Mouse (Mus musculus) limb, embryonic 12.5 days (tissue): ENCODE measurements around the gene Tyrp1. TPM values are rescaled to one million over a fixed set of nuclear protein-coding genes. Genes with fewer than 3 reads are reported as not detected.

Source experiments
- ATAC-seq: fragments of 200-750 bp; cut with Nextera tagmentation; 2 replicates; pipeline ENCODE4 v1.8.0; 2017; ENCODE audit warnings: low read depth, moderate TSS enrichment; ENCODE audit not compliant: insufficient number of reproducible peaks, insufficient read depth, low FRiP score, low TSS enrichment
- H3K27ac ChIP-seq: fragments of 300-500 bp; sonication (generic); 2 replicates; pipeline ENCODE4 v1.5.1; 2016; ENCODE audit warnings: mild to moderate bottlenecking, moderate library complexity
- H3K27me3 ChIP-seq: fragments of 300-500 bp; sonication (generic); 2 replicates; pipeline ENCODE4 v1.6.1; 2016; ENCODE audit warnings: mild to moderate bottlenecking, moderate library complexity
- H3K36me3 ChIP-seq: fragments of 300-500 bp; sonication (generic); 2 replicates; pipeline ENCODE4 v1.6.1; 2016; ENCODE audit warnings: mild to moderate bottlenecking, moderate library complexity
- H3K4me1 ChIP-seq: fragments of 300-500 bp; sonication (generic); replicated peaks from 2 replicates; pipeline ENCODE4 v1.6.1; 2016
- H3K4me2 ChIP-seq: fragments of 300-500 bp; sonication (generic); 2 replicates; pipeline ENCODE4 v1.6.1; 2016; ENCODE audit warnings: mild to moderate bottlenecking, moderate library complexity
- H3K4me3 ChIP-seq: fragments of 300-500 bp; sonication (generic); replicated peaks from 2 replicates; pipeline ENCODE4 v1.5.1; 2016; ENCODE audit warnings: mild to moderate bottlenecking
- H3K9ac ChIP-seq: fragments of 300-500 bp; sonication (generic); replicated peaks from 2 replicates; pipeline ENCODE4 v1.6.1; 2016; ENCODE audit warnings: mild to moderate bottlenecking, moderate library complexity
- H3K9me3 ChIP-seq: fragments of 300-500 bp; sonication (generic); 2 replicates; pipeline ENCODE4 v1.6.1; 2016; ENCODE audit warnings: mild to moderate bottlenecking, moderate library complexity
- WGBS: fragments of 180-500 bp; shearing (Covaris S2); methylation state at CpG from one replicate; pipeline ENCODE4 v1.1.7; 2016; 5-methylcytosine and 5-hydroxymethylcytosine counted together
- polyA plus RNA-seq: library from polyadenylated mRNA; unstranded; fragments of >200 nt; fragmentation: Nextera tagmentation; extraction: Ambion mirVana; gene quantifications from 2 replicates; pipeline ENCODE4 v1.2.1, GENCODE M21; 2016

Gene Tyrp1
- 0.15 and 0.33 TPM in 2 replicates for polyA plus RNA-seq

GRCm38 (mm10) chr4:80834050-80834449 lies at the start of gene Tyrp1:
Gene Tyrp1, plus strand, starts transcription at chr4:80834123.
- WGBS, result 52% methylated on average over 3 of the region's 3 CpGs
- no peak for ATAC-seq

GRCm38 (mm10) chr4:80788339-80788738 lies 45.6 kb upstream of the Tyrp1 start:
- H3K36me3 ChIP-seq, result no peaks in the 10 kb centered on the region
- ATAC-seq, result no peak
- no peak overlapping the region for H3K27ac ChIP-seq
- H3K4me3 ChIP-seq, result no peak overlapping the region
- no peak overlapping the region for H3K4me2 ChIP-seq
- no peak overlapping the region for H3K9ac ChIP-seq
- WGBS, result 93% methylated on average over 1 of the region's 1 CpGs
- H3K4me1 ChIP-seq, result no peaks in the 10 kb centered on the region
- no peaks in the 10 kb centered on the region for H3K9me3 ChIP-seq
- no peaks in the 10 kb centered on the region for H3K27me3 ChIP-seq

More at GRCm38 (mm10) chr4:80834050-80834449, at the start of gene Tyrp1:
- Histone ChIP-seq H3K4me3 (no peak within 1 kb of the TSS), H3K27me3 (no peaks in the 10 kb centered on the region), H3K4me2 (no peak within 1 kb of the TSS), H3K4me1 (no peaks in the 10 kb centered on the region), H3K9me3 (no peaks in the 10 kb centered on the region), H3K9ac (no peak within 1 kb of the TSS), H3K36me3 (no peaks in the 10 kb centered on the region), H3K27ac (no peak within 1 kb of the TSS)

GRCm38 (mm10) chr4:80819511-80819910 lies 14.4 kb upstream of the Tyrp1 start:
- Histone ChIP-seq H3K9me3 (no peaks in the 10 kb centered on the region), H3K27ac (no peak overlapping the region), H3K4me3 (no peak overlapping the region), H3K4me1 (no peaks in the 10 kb centered on the region), H3K4me2 (no peak overlapping the region), H3K36me3 (no peaks in the 10 kb centered on the region), H3K9ac (no peak overlapping the region), H3K27me3 (no peaks in the 10 kb centered on the region)
- ATAC-seq, result no peak

GRCm38 (mm10) chr4:80821945-80822344 lies 12.0 kb upstream of the Tyrp1 start:
- H3K4me2 ChIP-seq, result no peak overlapping the region
- H3K4me3 ChIP-seq, result no peak overlapping the region
- H3K9ac ChIP-seq, result no peak overlapping the region
- H3K4me1 ChIP-seq, result no peaks in the 10 kb centered on the region
- no peak overlapping the region for H3K27ac ChIP-seq
- H3K36me3 ChIP-seq, result no peaks in the 10 kb centered on the region
- ATAC-seq, result peak; percentile 56; the same call in 1 of the 2 replicates
- H3K9me3 ChIP-seq, result no peaks in the 10 kb centered on the region
- no peaks in the 10 kb centered on the region for H3K27me3 ChIP-seq
- 45% methylated on average over 3 of the region's 3 CpGs for WGBS

GRCm38 (mm10) chr4:80828232-80828631 lies 5.7 kb upstream of the Tyrp1 start:
- no peaks in the 10 kb centered on the region for H3K4me1 ChIP-seq
- no peak overlapping the region for H3K4me3 ChIP-seq
- no peak overlapping the region for H3K4me2 ChIP-seq
- peak; percentile 75; the same call in 1 of the 2 replicates for ATAC-seq
- H3K27ac ChIP-seq, result no peak overlapping the region
- no peak overlapping the region for H3K9ac ChIP-seq
- H3K36me3 ChIP-seq, result no peaks in the 10 kb centered on the region
- WGBS, result 24% methylated on average over 2 of the region's 2 CpGs
- no peaks in the 10 kb centered on the region for H3K9me3 ChIP-seq
- no peaks in the 10 kb centered on the region for H3K27me3 ChIP-seq

- Histone ChIP-seq H3K9ac (no peak overlapping the region), H3K27me3 (no peaks in the 10 kb centered on the region), H3K4me3 (no peak overlapping the region), H3K4me2 (no peak overlapping the region), H3K27ac (no peak overlapping the region), H3K4me1 (no peaks in the 10 kb centered on the region), H3K36me3 (no peaks in the 10 kb centered on the region), H3K9me3 (no peaks in the 10 kb centered on the region)
- no peak for ATAC-seq
- WGBS, result 79% methylated on average over 4 of the region's 4 CpGs
Observed at GRCm38 (mm10) chr4:80839317-80839716, 5.4 kb downstream of the Tyrp1 start.

- no peak for ATAC-seq
- WGBS, result 82% methylated on average over 1 of the region's 1 CpGs
Observed at GRCm38 (mm10) chr4:80841980-80842379, 8.1 kb downstream of the Tyrp1 start.

GRCm38 (mm10) chr4:80843752-80844151 lies 9.8 kb downstream of the Tyrp1 start:
- Histone ChIP-seq H3K27ac (no peak overlapping the region), H3K4me2 (no peak overlapping the region), H3K4me3 (no peak overlapping the region), H3K9me3 (no peaks in the 10 kb centered on the region), H3K4me1 (no peaks in the 10 kb centered on the region), H3K9ac (no peak overlapping the region), H3K27me3 (no peaks in the 10 kb centered on the region), H3K36me3 (no peaks in the 10 kb centered on the region)
- ATAC-seq, result no peak

More at GRCm38 (mm10) chr4:80841980-80842379, 8.1 kb downstream of the Tyrp1 start:
- Histone ChIP-seq H3K9ac (no peak overlapping the region), H3K27ac (no peak overlapping the region), H3K36me3 (no peaks in the 10 kb centered on the region), H3K4me1 (no peaks in the 10 kb centered on the region), H3K27me3 (no peaks in the 10 kb centered on the region), H3K4me2 (no peak overlapping the region), H3K9me3 (no peaks in the 10 kb centered on the region), H3K4me3 (no peak overlapping the region)

- Histone ChIP-seq H3K9ac (no peak overlapping the region), H3K27ac (no peak overlapping the region), H3K4me3 (no peak overlapping the region), H3K27me3 (no peaks in the 10 kb centered on the region), H3K4me2 (no peak overlapping the region), H3K36me3 (no peaks in the 10 kb centered on the region), H3K9me3 (no peaks in the 10 kb centered on the region), H3K4me1 (no peaks in the 10 kb centered on the region)
- no peak for ATAC-seq
- WGBS, result 80% methylated on average over 3 of the region's 3 CpGs
Observed at GRCm38 (mm10) chr4:80846052-80846451, 12.1 kb downstream of the Tyrp1 start.

- Histone ChIP-seq H3K36me3 (no peaks in the 10 kb centered on the region), H3K4me3 (no peak overlapping the region), H3K4me2 (no peak overlapping the region), H3K4me1 (no peaks in the 10 kb centered on the region), H3K9me3 (no peaks in the 10 kb centered on the region), H3K9ac (no peak overlapping the region), H3K27me3 (no peaks in the 10 kb centered on the region), H3K27ac (no peak overlapping the region)
- ATAC-seq, result no peak
- WGBS, result 82% methylated on average over 7 of the region's 7 CpGs
Observed at GRCm38 (mm10) chr4:80852590-80853425, 18.9 kb downstream of the Tyrp1 start.

- Histone ChIP-seq H3K4me1 (no peaks in the 10 kb centered on the region), H3K36me3 (no peaks in the 10 kb centered on the region), H3K27ac (no peak overlapping the region), H3K4me2 (no peak overlapping the region), H3K27me3 (no peaks in the 10 kb centered on the region), H3K9me3 (no peaks in the 10 kb centered on the region), H3K4me3 (no peak overlapping the region), H3K9ac (no peak overlapping the region)
- ATAC-seq, result no peak
- 79% methylated on average over 9 of the region's 9 CpGs for WGBS
Observed at GRCm38 (mm10) chr4:80855495-80855894, 21.6 kb downstream of the Tyrp1 start.

- ATAC-seq, result no peak
- 85% methylated on average over 9 of the region's 9 CpGs for WGBS
Observed at GRCm38 (mm10) chr4:80862962-80863361, 29.0 kb downstream of the Tyrp1 start.

More at GRCm38 (mm10) chr4:80862962-80863361, 29.0 kb downstream of the Tyrp1 start:
- Histone ChIP-seq H3K4me3 (no peak overlapping the region), H3K9me3 (no peaks in the 10 kb centered on the region), H3K27ac (no peak overlapping the region), H3K4me1 (no peaks in the 10 kb centered on the region), H3K27me3 (0 out of 2 replicates have a peak, but pooled peaks cover 5% of the 10 kb centered on the region), H3K36me3 (no peaks in the 10 kb centered on the region), H3K9ac (no peak overlapping the region), H3K4me2 (no peak overlapping the region)
